Mouse (Mus musculus) megakaryocyte, embryonic 14.5 days (primary cell): ENCODE results near the gene March2.

Experiments used
- FLI1 ChIP-seq: IDR thresholded peaks from 2 replicates; pipeline ENCODE4 v1.6.1; 2012; ENCODE audit warnings: low read length, inconsistent platforms, mixed read lengths
- GATA1 ChIP-seq: IDR thresholded peaks from 3 replicates; pipeline ENCODE4 v1.6.1; 2012; ENCODE audit warnings: mixed read lengths, low read length, inconsistent platforms, borderline replicate concordance

- no peak for TF ChIP-seq GATA1
- no peak for TF ChIP-seq FLI1
These were observed 33.8 kb upstream of the March2 start for GRCm38 (mm10) chr17:33752297-33752696.
